Mouse (Mus musculus): ENCODE measurements around the gene Acsl5.

DNA sequence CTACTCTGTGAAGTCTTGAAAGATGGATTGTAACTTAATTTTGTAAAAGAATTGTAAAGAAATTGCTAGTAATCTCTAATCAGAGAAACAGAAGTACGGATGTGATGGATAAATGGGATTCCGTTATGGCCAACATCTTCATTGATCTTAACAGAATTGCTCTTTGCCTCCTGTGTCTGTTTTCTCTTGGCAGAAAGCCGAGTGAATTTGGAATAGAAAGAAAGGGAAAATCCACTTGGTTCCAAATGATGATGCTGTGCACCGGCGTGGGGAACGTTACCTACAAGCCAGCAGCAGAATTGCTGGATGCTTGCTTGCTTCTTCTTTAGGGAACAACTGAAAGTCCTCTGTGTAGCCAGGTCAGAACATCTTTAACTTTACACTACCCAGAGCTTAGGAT, 88.8 kb downstream of the Acsl5 start:
- TF ChIP-seq CTCF (IDR thresholded peaks at IDR 0.05; ENCODE audit: extremely low read depth, insufficient read depth, insufficient read length, insufficient replicate concordance) (no peak), POLR2A (IDR thresholded peaks at IDR 0.05; ENCODE audit: low read depth, low read length) (no peak)
